Mouse (Mus musculus) intestine, embryonic 14.5 days (tissue): ENCODE results near the gene Ctbs. TPM values are rescaled to one million over a fixed set of nuclear protein-coding genes. Genes with fewer than 3 reads are reported as not detected.

Experiments
- ATAC-seq: fragments of 200-750 bp; cut with Nextera tagmentation; replicated peaks from 2 replicates; pipeline ENCODE4 v1.8.0; 2017; ENCODE audit warnings: low read depth, moderate number of reproducible peaks, moderate TSS enrichment, moderate library complexity; ENCODE audit not compliant: low FRiP score, low TSS enrichment
- DNase-seq: peaks from one replicate; pipeline ENCODE4 v3.0.0-alpha.2; 2018; ENCODE audit warnings: low spot score
- H3K27ac ChIP-seq: fragments of 300-500 bp; sonication (generic); 2 replicates; pipeline ENCODE4 v1.5.1; 2014; ENCODE audit warnings: low read depth, mild to moderate bottlenecking, control low read depth
- H3K27me3 ChIP-seq: fragments of 300-500 bp; sonication (generic); replicated peaks from 2 replicates; pipeline ENCODE4 v1.6.1; 2014; ENCODE audit warnings: low read length, control low read depth; ENCODE audit not compliant: control insufficient read depth, insufficient read depth
- H3K36me3 ChIP-seq: fragments of 300-500 bp; sonication (generic); 2 replicates; pipeline ENCODE4 v1.6.1; 2014; ENCODE audit warnings: low read length, control low read depth; ENCODE audit not compliant: control insufficient read depth, insufficient read depth
- H3K4me1 ChIP-seq: fragments of 300-500 bp; sonication (generic); replicated peaks from 2 replicates; pipeline ENCODE4 v1.6.1; 2014; ENCODE audit warnings: low read length, control low read depth, mixed read lengths; ENCODE audit not compliant: control insufficient read depth, insufficient read depth
- H3K4me2 ChIP-seq: fragments of 300-500 bp; sonication (generic); 2 replicates; pipeline ENCODE4 v1.6.1; 2014; ENCODE audit warnings: low read length
- H3K4me3 ChIP-seq: fragments of 300-500 bp; sonication (generic); 2 replicates; pipeline ENCODE4 v1.5.1; 2014; ENCODE audit warnings: low read depth, low read length, control low read depth, mixed read lengths
- H3K9ac ChIP-seq: fragments of 300-500 bp; sonication (generic); 2 replicates; pipeline ENCODE4 v1.6.1; 2014; ENCODE audit warnings: mild to moderate bottlenecking, low read length
- H3K9me3 ChIP-seq: fragments of 300-500 bp; sonication (generic); 2 replicates; pipeline ENCODE4 v1.6.1; 2016; ENCODE audit warnings: low read length, control low read depth; ENCODE audit not compliant: control insufficient read depth
- WGBS: fragments of 180-500 bp; shearing (Covaris S2); extraction: QIAGEN DNeasy Blood & Tissue Kit; methylation state at CpG from one replicate; pipeline ENCODE4 v1.1.7; 2014; 5-methylcytosine and 5-hydroxymethylcytosine counted together
- polyA plus RNA-seq: library from polyadenylated mRNA; unstranded; fragments of >200 nt; fragmentation: Nextera tagmentation; extraction: Ambion mirVana; gene quantifications from 2 replicates; pipeline ENCODE4 v1.2.1, GENCODE M21; 2014

Ctbs gene
- polyA plus RNA-seq = 12.1 and 12.8 TPM in 2 replicates

DNA sequence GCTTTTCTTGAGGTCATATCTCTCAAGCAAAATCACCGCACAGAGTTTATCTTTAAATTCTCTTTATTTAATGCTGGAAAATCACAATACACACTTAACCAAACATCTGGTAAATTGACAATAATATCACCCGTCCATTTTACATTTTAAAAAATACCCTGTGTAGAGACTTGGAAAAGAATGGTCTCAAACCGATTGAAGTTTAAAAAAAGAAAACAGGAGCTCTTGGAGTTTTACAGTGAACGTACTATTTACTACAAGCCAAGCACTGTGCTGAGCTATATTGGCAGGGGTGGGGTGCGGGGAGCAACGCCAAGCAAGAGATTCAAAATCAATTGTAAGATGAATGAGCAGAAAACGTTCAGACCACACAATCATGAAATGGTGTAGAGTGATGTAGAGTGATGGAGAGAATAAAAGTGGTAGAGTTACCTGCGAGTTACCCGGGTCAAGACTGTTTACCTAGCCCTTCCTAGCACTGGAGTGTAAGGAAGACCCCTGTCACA, at the start of gene Ctbs:
Ctbs (plus strand) TSS at position 51 of the 506 bp plus-strand sequence.
- Histone ChIP-seq H3K27ac (peak within 1 kb of the TSS; percentile 73), H3K4me3 (peak within 1 kb of the TSS; percentile 54), H3K36me3 (no peaks in the 10 kb centered on the region), H3K27me3 (no peaks in the 10 kb centered on the region), H3K9ac (peak within 1 kb of the TSS; percentile 70), H3K4me1 (0 out of 2 replicates have a peak, but pooled peaks cover 3% of the 10 kb centered on the region), H3K4me2 (peak within 1 kb of the TSS; percentile 58), H3K9me3 (no peaks in the 10 kb centered on the region)
- DNase-seq = no peak
- ATAC-seq = no peak
- 49% methylated on average over 9 of the region's 9 CpGs for WGBS

DNA sequence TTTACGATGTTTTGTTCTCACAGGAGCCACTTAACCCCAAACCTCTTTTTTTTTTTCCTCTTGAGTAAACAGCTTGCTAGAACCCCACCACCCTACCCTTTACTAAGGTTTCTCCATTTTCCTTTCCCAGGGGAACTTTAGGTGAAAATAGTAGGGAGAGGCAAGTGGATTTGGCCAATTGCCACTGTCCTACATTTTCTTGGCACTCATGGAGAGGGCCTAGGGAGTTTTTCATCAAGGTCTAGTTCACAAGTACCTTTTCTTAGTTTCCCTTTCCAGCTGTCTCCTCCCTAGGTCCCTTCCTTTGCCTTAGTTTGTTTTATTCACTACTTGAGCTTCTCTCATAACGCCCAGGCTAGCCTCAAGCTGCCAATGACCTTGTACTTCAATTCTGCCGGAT, 45.8 kb upstream of the Ctbs start:
- peak overlapping the region; percentile 88 for H3K4me2 ChIP-seq
- H3K4me1 ChIP-seq = peaks cover 13% of the 10 kb centered on the region; the same call in 1 of the 2 replicates
- no peaks in the 10 kb centered on the region for H3K36me3 ChIP-seq
- no peak for DNase-seq
- H3K27me3 ChIP-seq = no peaks in the 10 kb centered on the region
- WGBS = 36% methylated on average over 3 of the region's 3 CpGs
- peak overlapping the region; percentile 93 for H3K4me3 ChIP-seq
- no peaks in the 10 kb centered on the region; the same call in 1 of the 2 replicates for H3K9me3 ChIP-seq
- peak overlapping the region; percentile 24; the same call in 1 of the 2 replicates for H3K27ac ChIP-seq
- H3K9ac ChIP-seq = peak overlapping the region; percentile 86
- no peak for ATAC-seq

GRCm38 (mm10) chr3:146404311-146405201, 45.0 kb upstream of the Ctbs start, which contains the start of gene Ssx2ip:
Ssx2ip (plus strand) TSS chr3:146404642.
- Histone ChIP-seq H3K4me2 (peak within 1 kb of the TSS; percentile 88), H3K27ac (peak within 1 kb of the TSS; percentile 63), H3K9ac (peak within 1 kb of the TSS; percentile 86), H3K4me1 (peaks cover 13% of the 10 kb centered on the region; the same call in 1 of the 2 replicates), H3K4me3 (peak within 1 kb of the TSS; percentile 93), H3K9me3 (no peaks in the 10 kb centered on the region; the same call in 1 of the 2 replicates), H3K27me3 (no peaks in the 10 kb centered on the region), H3K36me3 (no peaks in the 10 kb centered on the region)
- under 1% methylated on average over 93 of the region's 100 CpGs for WGBS
- DNase-seq (peak; percentile 100), ATAC-seq (peak; percentile 96)

- 38% methylated on average over 18 of the region's 18 CpGs for WGBS
- Histone ChIP-seq H3K27ac (peak overlapping the region; percentile 64), H3K9ac (peak overlapping the region; percentile 86), H3K4me3 (peak overlapping the region; percentile 93), H3K36me3 (no peaks in the 10 kb centered on the region), H3K4me1 (peaks cover 13% of the 10 kb centered on the region; the same call in 1 of the 2 replicates), H3K27me3 (no peaks in the 10 kb centered on the region), H3K9me3 (no peaks in the 10 kb centered on the region; the same call in 1 of the 2 replicates), H3K4me2 (peak overlapping the region; percentile 88)
- ATAC-seq (no peak), DNase-seq (no peak)
Observed at GRCm38 (mm10) chr3:146405213-146406006, 44.2 kb upstream of the Ctbs start.

- Histone ChIP-seq H3K9ac (no peak overlapping the region; the same call in 1 of the 2 replicates), H3K27me3 (no peaks in the 10 kb centered on the region), H3K27ac (peak overlapping the region; percentile 64; the same call in 1 of the 2 replicates), H3K9me3 (no peaks in the 10 kb centered on the region; the same call in 1 of the 2 replicates), H3K4me3 (peak overlapping the region; percentile 93), H3K4me2 (peak overlapping the region; percentile 88), H3K36me3 (no peaks in the 10 kb centered on the region), H3K4me1 (peaks cover 15% of the 10 kb centered on the region; the same call in 1 of the 2 replicates)
- 48% methylated on average over 5 of the region's 5 CpGs for WGBS
- no peak for ATAC-seq
- DNase-seq = peak; percentile 70
Observed at GRCm38 (mm10) chr3:146406007-146406341, 43.6 kb upstream of the Ctbs start.

GRCm38 (mm10) chr3:146407086-146407721, 42.4 kb upstream of the Ctbs start:
- WGBS = 79% methylated on average over 16 of the region's 16 CpGs
- peak overlapping the region; percentile 93; the same call in 1 of the 2 replicates for H3K4me3 ChIP-seq
- peak; percentile 56 for ATAC-seq
- H3K4me2 ChIP-seq = peak overlapping the region; percentile 88
- peak overlapping the region; percentile 67 for H3K27ac ChIP-seq
- H3K9ac ChIP-seq = no peak overlapping the region
- peaks cover 18% of the 10 kb centered on the region; the same call in 1 of the 2 replicates for H3K4me1 ChIP-seq
- DNase-seq = peak; percentile 69
- no peaks in the 10 kb centered on the region for H3K36me3 ChIP-seq
- H3K9me3 ChIP-seq = no peaks in the 10 kb centered on the region; the same call in 1 of the 2 replicates
- H3K27me3 ChIP-seq = no peaks in the 10 kb centered on the region

DNA sequence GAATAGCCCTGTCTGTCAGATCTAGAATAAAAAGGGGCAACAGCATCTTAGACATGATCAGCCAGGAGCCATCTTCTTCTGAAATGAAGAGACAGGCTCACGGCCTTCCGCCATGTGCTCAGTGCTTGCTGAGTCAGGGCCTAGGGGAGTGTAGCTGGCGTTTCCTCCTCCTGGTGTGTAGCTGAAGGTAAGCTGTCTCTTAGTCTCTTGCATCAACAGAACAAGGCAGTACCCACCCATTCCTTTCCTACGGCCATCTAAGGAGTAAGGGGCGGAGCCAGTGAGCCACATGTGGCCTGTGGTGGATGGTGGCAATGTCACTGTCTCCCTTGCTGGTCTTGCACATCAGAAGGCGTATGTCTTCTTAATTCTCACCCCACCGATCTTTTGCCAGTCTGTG, 39.5 kb upstream of the Ctbs start:
- 73% methylated on average over 7 of the region's 7 CpGs for WGBS
- Histone ChIP-seq H3K36me3 (no peaks in the 10 kb centered on the region), H3K9me3 (no peaks in the 10 kb centered on the region), H3K9ac (no peak overlapping the region), H3K27ac (no peak overlapping the region), H3K4me3 (no peak overlapping the region), H3K4me2 (no peak overlapping the region), H3K4me1 (peaks cover 17% of the 10 kb centered on the region; the same call in 1 of the 2 replicates), H3K27me3 (no peaks in the 10 kb centered on the region)
- ATAC-seq = no peak
- DNase-seq = no peak
